Mouse (Mus musculus): Measurements from ENCODE around the gene Syngr3. TPM values are rescaled to one million over a fixed set of nuclear protein-coding genes. Genes with fewer than 3 reads are reported as not detected.

The Syngr3 gene
- polyA plus RNA-seq, 1 experiment from 2014 or later, result 6.9 TPM

GRCm38 (mm10) chr17:24706982-24707800 is 17.4 kb upstream of the Syngr3 start, which contains the start of gene Tbl3:
Gene Tbl3 (minus strand): TSS chr17:24707660.
- H3K27me3 ChIP-seq (replicated peaks; ENCODE audit: control insufficient read depth, insufficient read depth, low read length), result no peaks in the 10 kb centered on the region
- H3K9ac ChIP-seq (ENCODE audit: low read depth, low read length), result peak within 1 kb of the TSS; percentile 86
- no peaks in the 10 kb centered on the region for H3K9me3 ChIP-seq (ENCODE audit: control insufficient read depth, low read length)
- H3K4me2 ChIP-seq (ENCODE audit: low read depth, low read length), result peak within 1 kb of the TSS; percentile 79
- ATAC-seq, result peak; percentile 89
- H3K4me3 ChIP-seq (ENCODE audit: low read length), result peak within 1 kb of the TSS; percentile 64
- peaks cover 10% of the 10 kb centered on the region; the same call in 1 of the 2 replicates for H3K4me1 ChIP-seq (ENCODE audit: control insufficient read depth, insufficient read depth, low read length)
- WGBS, result 3% methylated on average over 32 of the region's 32 CpGs
- peaks cover 11% of the 10 kb centered on the region; the same call in 1 of the 2 replicates for H3K36me3 ChIP-seq (ENCODE audit: control insufficient read depth, insufficient read depth, low read length)
- peak within 1 kb of the TSS; percentile 75 for H3K27ac ChIP-seq (ENCODE audit: low read length)

GRCm38 (mm10) chr17:24705821-24706220 is 16.1 kb upstream of the Syngr3 start:
- ATAC-seq, result no peak
- peaks cover 24% of the 10 kb centered on the region for H3K36me3 ChIP-seq (ENCODE audit: control insufficient read depth, insufficient read depth, low read length)
- WGBS, result 93% methylated on average over 3 of the region's 3 CpGs
- no peak overlapping the region for H3K9ac ChIP-seq (ENCODE audit: low read depth, low read length)
- H3K4me3 ChIP-seq (ENCODE audit: low read length), result no peak overlapping the region
- no peak overlapping the region for H3K27ac ChIP-seq (ENCODE audit: low read length)
- H3K9me3 ChIP-seq (ENCODE audit: control insufficient read depth, low read length), result no peaks in the 10 kb centered on the region
- no peaks in the 10 kb centered on the region for H3K27me3 ChIP-seq (replicated peaks; ENCODE audit: control insufficient read depth, insufficient read depth, low read length)
- no peak overlapping the region for H3K4me2 ChIP-seq (ENCODE audit: low read depth, low read length)
- peaks cover 10% of the 10 kb centered on the region; the same call in 1 of the 2 replicates for H3K4me1 ChIP-seq (ENCODE audit: control insufficient read depth, insufficient read depth, low read length)

GRCm38 (mm10) chr17:24701251-24701650 is 11.5 kb upstream of the Syngr3 start:
- Histone ChIP-seq H3K27me3 (replicated peaks; ENCODE audit: control insufficient read depth, insufficient read depth, low read length) (no peaks in the 10 kb centered on the region), H3K4me2 (ENCODE audit: low read depth, low read length) (no peak overlapping the region), H3K27ac (ENCODE audit: low read length) (no peak overlapping the region), H3K4me1 (ENCODE audit: control insufficient read depth, insufficient read depth, low read length) (peaks cover 18% of the 10 kb centered on the region), H3K4me3 (ENCODE audit: low read length) (no peak overlapping the region), H3K9ac (ENCODE audit: low read depth, low read length) (no peak overlapping the region), H3K36me3 (ENCODE audit: control insufficient read depth, insufficient read depth, low read length) (peaks cover 27% of the 10 kb centered on the region), H3K9me3 (ENCODE audit: control insufficient read depth, low read length) (no peaks in the 10 kb centered on the region)
- 90% methylated on average over 9 of the region's 9 CpGs for WGBS
- no peak for ATAC-seq

- Histone ChIP-seq H3K9me3 (ENCODE audit: control insufficient read depth, low read length) (no peaks in the 10 kb centered on the region), H3K27me3 (replicated peaks; ENCODE audit: control insufficient read depth, insufficient read depth, low read length) (no peaks in the 10 kb centered on the region), H3K4me1 (ENCODE audit: control insufficient read depth, insufficient read depth, low read length) (peaks cover 23% of the 10 kb centered on the region), H3K36me3 (ENCODE audit: control insufficient read depth, insufficient read depth, low read length) (peaks cover 24% of the 10 kb centered on the region), H3K9ac (ENCODE audit: low read depth, low read length) (peak overlapping the region; percentile 55), H3K27ac (ENCODE audit: low read length) (peak overlapping the region; percentile 90), H3K4me3 (ENCODE audit: low read length) (peak overlapping the region; percentile 21; the same call in 1 of the 2 replicates), H3K4me2 (ENCODE audit: low read depth, low read length) (peak overlapping the region; percentile 21)
- ATAC-seq, result peak; percentile 52
- WGBS, result 52% methylated on average over 2 of the region's 2 CpGs
Measured at GRCm38 (mm10) chr17:24699473-24699872, 9.7 kb upstream of the Syngr3 start.

GRCm38 (mm10) chr17:24698715-24699114 is 9.0 kb upstream of the Syngr3 start:
- ATAC-seq, result no peak
- Histone ChIP-seq H3K36me3 (ENCODE audit: control insufficient read depth, insufficient read depth, low read length) (peaks cover 17% of the 10 kb centered on the region), H3K27ac (ENCODE audit: low read length) (peak overlapping the region; percentile 90), H3K4me1 (ENCODE audit: control insufficient read depth, insufficient read depth, low read length) (peaks cover 23% of the 10 kb centered on the region), H3K9ac (ENCODE audit: low read depth, low read length) (peak overlapping the region; percentile 38), H3K4me2 (ENCODE audit: low read depth, low read length) (peak overlapping the region; percentile 21), H3K4me3 (ENCODE audit: low read length) (peak overlapping the region; percentile 21), H3K27me3 (replicated peaks; ENCODE audit: control insufficient read depth, insufficient read depth, low read length) (no peaks in the 10 kb centered on the region), H3K9me3 (ENCODE audit: control insufficient read depth, low read length) (no peaks in the 10 kb centered on the region)
- 64% methylated on average over 9 of the region's 9 CpGs for WGBS

- WGBS, result 19% methylated on average over 5 of the region's 5 CpGs
- Histone ChIP-seq H3K27me3 (replicated peaks; ENCODE audit: control insufficient read depth, insufficient read depth, low read length) (no peaks in the 10 kb centered on the region), H3K9me3 (ENCODE audit: control insufficient read depth, low read length) (no peaks in the 10 kb centered on the region), H3K4me1 (ENCODE audit: control insufficient read depth, insufficient read depth, low read length) (peaks cover 23% of the 10 kb centered on the region), H3K4me2 (ENCODE audit: low read depth, low read length) (peak overlapping the region; percentile 21; the same call in 1 of the 2 replicates), H3K9ac (ENCODE audit: low read depth, low read length) (peak overlapping the region; percentile 38), H3K27ac (ENCODE audit: low read length) (peak overlapping the region; percentile 90), H3K36me3 (ENCODE audit: control insufficient read depth, insufficient read depth, low read length) (peaks cover 17% of the 10 kb centered on the region), H3K4me3 (ENCODE audit: low read length) (0 out of 2 replicates have a peak overlapping the region, but pooled peaks have one; percentile 21)
- ATAC-seq, result peak; percentile 17; the same call in 1 of the 2 replicates
Measured at GRCm38 (mm10) chr17:24697985-24698384, 8.2 kb upstream of the Syngr3 start.

- ATAC-seq, result peak; percentile 90
- Histone ChIP-seq H3K9ac (ENCODE audit: low read depth, low read length) (peak within 1 kb of the TSS; percentile 90), H3K4me3 (ENCODE audit: low read length) (peak within 1 kb of the TSS; percentile 84), H3K4me1 (ENCODE audit: control insufficient read depth, insufficient read depth, low read length) (peaks cover 23% of the 10 kb centered on the region), H3K36me3 (ENCODE audit: control insufficient read depth, insufficient read depth, low read length) (peaks cover 10% of the 10 kb centered on the region), H3K4me2 (ENCODE audit: low read depth, low read length) (peak within 1 kb of the TSS; percentile 68), H3K27ac (ENCODE audit: low read length) (peak within 1 kb of the TSS; percentile 90), H3K27me3 (replicated peaks; ENCODE audit: control insufficient read depth, insufficient read depth, low read length) (no peaks in the 10 kb centered on the region), H3K9me3 (ENCODE audit: control insufficient read depth, low read length) (no peaks in the 10 kb centered on the region)
- under 1% methylated on average over 73 of the region's 76 CpGs for WGBS
Measured at GRCm38 (mm10) chr17:24696011-24696697, 6.4 kb upstream of the Syngr3 start, which contains the start of the genes Gfer and Noxo1. Gene Gfer (minus strand): TSS chr17:24696156. Gene Noxo1 (plus strand): TSS chr17:24696234.

GRCm38 (mm10) chr17:24695326-24696010 is 5.7 kb upstream of the Syngr3 start:
- H3K27me3 ChIP-seq (replicated peaks; ENCODE audit: control insufficient read depth, insufficient read depth, low read length), result peaks cover 2% of the 10 kb centered on the region
- H3K9me3 ChIP-seq (ENCODE audit: control insufficient read depth, low read length), result no peaks in the 10 kb centered on the region
- H3K4me2 ChIP-seq (ENCODE audit: low read depth, low read length), result peak overlapping the region; percentile 68
- peaks cover 8% of the 10 kb centered on the region; the same call in 1 of the 2 replicates for H3K36me3 ChIP-seq (ENCODE audit: control insufficient read depth, insufficient read depth, low read length)
- 5% methylated on average over 49 of the region's 51 CpGs for whole genome bisulfite sequencing
- H3K9ac ChIP-seq (ENCODE audit: low read depth, low read length), result peak overlapping the region; percentile 90
- peak overlapping the region; percentile 84 for H3K4me3 ChIP-seq (ENCODE audit: low read length)
- peak; percentile 14 for ATAC-seq
- peak overlapping the region; percentile 90 for H3K27ac ChIP-seq (ENCODE audit: low read length)
- peaks cover 23% of the 10 kb centered on the region for H3K4me1 ChIP-seq (ENCODE audit: control insufficient read depth, insufficient read depth, low read length)
